ENCODE assay signal across 11 mouse cellular contexts in genomic region chr15:77080684-77081254, GRCm38 (mm10). TPM values are rescaled to one million over a fixed set of nuclear protein-coding genes. Genes with fewer than 3 reads are reported as not detected.
A peak's percentile ranks its signal among the peaks of the same experiment; 100 is the strongest.
DNase-seq lines count a peak whose midpoint lies in the region; ATAC-seq and TF ChIP-seq lines count a peak whose summit lies in the region.
"Had no signal": no experiment of that assay in that cellular context is flagged by ENCODE, and none has a peak within 500 bp of the region (broad histone marks: within the 10 kb centered on the region; RNA-seq: fewer than 3 reads in every experiment).

No protein-coding gene starts in this region.

- H3K4me3 ChIP-seq in gastrocnemius, adult 2 months = peak overlapping the region; percentile 5; the same call in 1 of the 2 replicates
- no peak overlapping the region for H3K4me3 ChIP-seq in layer of hippocampus, adult 2 months
- no peak overlapping the region for H3K4me3 ChIP-seq in limb, embryonic 12.5 days (replicated peaks)
- no peak overlapping the region for H3K4me3 ChIP-seq in intestine, embryonic 15.5 days (replicated peaks)

- no peak for TF ChIP-seq CTCF in gastrocnemius, adult 2 months (IDR thresholded peaks at IDR 0.05)
- TF ChIP-seq CTCF in layer of hippocampus, adult 2 months (conservative IDR thresholded peaks at IDR 0.05) = no peak

- peak overlapping the region; percentile 82 for H3K27ac ChIP-seq in gastrocnemius, adult 2 months
- peak overlapping the region; percentile 81 for H3K27ac ChIP-seq in layer of hippocampus, adult 2 months
- H3K27ac ChIP-seq in limb, embryonic 12.5 days = peak overlapping the region; percentile 41; the same call in 1 of the 2 replicates
- H3K27ac ChIP-seq in intestine, embryonic 15.5 days = no peak overlapping the region

- intact Hi-C loops in gastrocnemius, adult 2 months (cut with DNase I) = loop anchor here (5.0 kb wide), 1 partner anchor 142 kb away; no protein-coding TSS in a partner anchor

- DNase-seq in gastrocnemius, adult 2 months = peak; percentile 44
- no peak for DNase-seq in gastrocnemius, adult 18-20 months (ENCODE audit: low spot score)
- no peak for DNase-seq in layer of hippocampus, adult 2 months (ENCODE audit: low spot score in 2 of 2)
- no peak for DNase-seq in layer of hippocampus, adult 9-10 months (ENCODE audit: low spot score)
- peak; percentile 39 for DNase-seq in adipocyte (ENCODE audit: low spot score)
- DNase-seq in urinary bladder, postnatal 36 days (ENCODE audit: low spot score in 2 of 2) = no peak
- DNase-seq: lung, postnatal 14 days had no signal

- 0 out of 2 replicates have a peak, but pooled peaks cover 5% of the 10 kb centered on the region for H3K4me1 ChIP-seq in limb, embryonic 12.5 days (replicated peaks)
- H3K4me1 ChIP-seq in intestine, embryonic 15.5 days (replicated peaks) = no peaks in the 10 kb centered on the region

- no peaks in the 10 kb centered on the region for H3K9me3 ChIP-seq in limb, embryonic 12.5 days
- H3K9me3 ChIP-seq in intestine, embryonic 15.5 days = no peaks in the 10 kb centered on the region

- H3K9ac ChIP-seq in limb, embryonic 12.5 days (replicated peaks) = no peak overlapping the region
- H3K9ac ChIP-seq in intestine, embryonic 15.5 days = no peak overlapping the region

- H3K4me2 ChIP-seq in limb, embryonic 12.5 days = no peak overlapping the region
- H3K4me2 ChIP-seq in intestine, embryonic 15.5 days (replicated peaks) = no peak overlapping the region

- 81% methylated on average over 14 of the region's 14 CpGs for WGBS in limb, embryonic 12.5 days
- WGBS in intestine, embryonic 15.5 days = 77% methylated on average over 14 of the region's 14 CpGs

- H3K27me3 ChIP-seq in limb, embryonic 12.5 days = no peaks in the 10 kb centered on the region
- no peaks in the 10 kb centered on the region for H3K27me3 ChIP-seq in intestine, embryonic 15.5 days (replicated peaks)

- peaks cover 95% of the 10 kb centered on the region for H3K36me3 ChIP-seq in limb, embryonic 12.5 days
- H3K36me3 ChIP-seq in intestine, embryonic 15.5 days = peaks cover 39% of the 10 kb centered on the region

- ATAC-seq in limb, embryonic 12.5 days (ENCODE audit: insufficient number of reproducible peaks, insufficient read depth, low FRiP score, low TSS enrichment, low read depth) = no peak
- ATAC-seq in intestine, embryonic 15.5 days = no peak

RNA-seq across cellular contexts. Expression of gene Mb, which starts 30.3 kb away (rescaled TPM):
- 1,000 to 10,000 TPM; 3,091 to 7,772 TPM for total RNA-seq in gastrocnemius, adult 2 months (2021)
- 1,000 to 10,000 TPM; 5,214 to 6,251 TPM for total RNA-seq in gastrocnemius, adult 18-20 months (2021)
- total RNA-seq in layer of hippocampus, adult 2 months (2021) = under 1 TPM in 1 of 2 experiments, not detected in 1; 0.49 TPM
- polyA plus RNA-seq in limb, embryonic 12.5 days (2016; fragmentation: Nextera tagmentation; extraction: Ambion mirVana) = 3.3 and 3.7 TPM in 2 replicates
- polyA plus RNA-seq in intestine, embryonic 15.5 days (2015; fragmentation: Nextera tagmentation; extraction: Ambion mirVana) = 0.24 and 0.44 TPM in 2 replicates
- total RNA-seq: hematopoietic stem cell, adult 5-6 weeks had no signal

RNA-seq across cellular contexts. Expression of gene Apol6, which starts 36.2 kb away (rescaled TPM):
- 10 to 100 TPM; 27.7 to 71.1 TPM for total RNA-seq in gastrocnemius, adult 2 months (2021)
- 10 to 100 TPM; 47.5 to 80.8 TPM for total RNA-seq in gastrocnemius, adult 18-20 months (2021)
- total RNA-seq in layer of hippocampus, adult 2 months (2021) = not detected
- polyA plus RNA-seq in limb, embryonic 12.5 days (2016; fragmentation: Nextera tagmentation; extraction: Ambion mirVana) = not detected in 2 replicates
- polyA plus RNA-seq in intestine, embryonic 15.5 days (2015; fragmentation: Nextera tagmentation; extraction: Ambion mirVana) = 0.63 and 0.69 TPM in 2 replicates
- total RNA-seq: hematopoietic stem cell, adult 5-6 weeks had no signal
- polyA plus RNA-seq: limb, embryonic 11.5 days had no signal

Comparison
In these comparisons a context has a peak if more than half of its experiments do, and no peak if none do; other contexts are left out.
1. DNase-seq: peak in gastrocnemius, adult 2 months (single experiment) and adipocyte (single experiment); none in gastrocnemius, adult 18-20 months (single experiment), layer of hippocampus, adult 2 months (0 of 2), layer of hippocampus, adult 9-10 months (single experiment) and urinary bladder, postnatal 36 days (0 of 2).
2. RNA of gene Mb, which starts 30.3 kb away (total RNA-seq): 3,091 to 7,772 TPM in gastrocnemius, adult 2 months and 5,214 to 6,251 TPM in gastrocnemius, adult 18-20 months; 0.49 TPM in layer of hippocampus, adult 2 months; every median in the first group is over 1,000 times any median in the second.
3. RNA of gene Apol6, which starts 36.2 kb away (total RNA-seq): 47.5 to 80.8 TPM in gastrocnemius, adult 18-20 months and 27.7 to 71.1 TPM in gastrocnemius, adult 2 months; not detected in layer of hippocampus, adult 2 months; every median in the first group is over 10 times any median in the second.